Comparison of ENCODE assay signal across 18 mouse cellular contexts in genomic region chr10:117337946-117338345, GRCm38 (mm10). TPM values are rescaled to one million over a fixed set of nuclear protein-coding genes. Genes with fewer than 3 reads are reported as not detected.
A peak's percentile ranks its signal among the peaks of the same experiment; 100 is the strongest.
DNase-seq lines count a peak whose midpoint lies in the region; ATAC-seq and TF ChIP-seq lines count a peak whose summit lies in the region.
"Had no signal": no experiment of that assay in that cellular context is flagged by ENCODE, and none has a peak within 500 bp of the region (broad histone marks: within the 10 kb centered on the region; RNA-seq: fewer than 3 reads in every experiment).

No protein-coding gene starts in this region.

- CTCF ChIA-PET in Patski (lab: Charles Lee) = no interaction called here

- DNase-seq in layer of hippocampus, adult 2 months (ENCODE audit: low spot score in 2 of 2) = no peak
- no peak for DNase-seq in layer of hippocampus, postnatal 25 days (ENCODE audit: extremely low spot score in 1 of 2, low spot score in 1 of 2)
- peak; percentile 15 for DNase-seq in thymus, postnatal 0 days (ENCODE audit: low spot score)
- DNase-seq in thymus, postnatal 14 days = no peak
- no peak for DNase-seq in Patski (ENCODE audit: low read depth, low spot score)
- no peak for DNase-seq in left cerebral cortex, adult 8-10 months (ENCODE audit: low spot score in 2 of 2)
- no peak for DNase-seq in left cerebral cortex, adult 11 months (ENCODE audit: low spot score)
- DNase-seq: adrenal gland, postnatal 10 days; cerebellum, adult 9-11 months; embryo, embryonic 11 days; heart, postnatal 10 days; right cerebral cortex, postnatal 25 days; thymus, adult 2 months had no signal

- TF ChIP-seq CTCF in layer of hippocampus, adult 2 months (conservative IDR thresholded peaks at IDR 0.05) = peak; percentile 72
- TF ChIP-seq CTCF in Patski (IDR thresholded peaks at IDR 0.05) = peak; percentile 27

- in situ Hi-C loops in Patski (cut with MboI; ENCODE audit: low pct_unique_long_range_greater_than_20kb) = loop anchor here (25.0 kb wide), 1 partner anchor 276 kb away; the partner anchor contains the start of gene Cct2

- H3K27ac ChIP-seq in layer of hippocampus, adult 2 months = no peak overlapping the region
- H3K27ac ChIP-seq: forebrain, embryonic 12.5 days; hindbrain, embryonic 13.5 days; limb, embryonic 15.5 days had no signal

- no peak overlapping the region for H3K4me3 ChIP-seq in layer of hippocampus, adult 2 months
- H3K4me3 ChIP-seq: forebrain, embryonic 12.5 days; hindbrain, embryonic 13.5 days; limb, embryonic 15.5 days had no signal

- no peak for ATAC-seq in Patski

- no peaks in the 10 kb centered on the region for H3K27me3 ChIP-seq in Patski
- H3K27me3 ChIP-seq: forebrain, embryonic 12.5 days; hindbrain, embryonic 13.5 days; limb, embryonic 15.5 days had no signal

- POLR2A ChIA-PET in Patski (lab: Charles Lee) = no interaction called here

RNA-seq across cellular contexts. Expression of gene Cpsf6, which starts 41.9 kb away (rescaled TPM):
- total RNA-seq in layer of hippocampus, adult 2 months (2021) = 100 to 1,000 TPM; 111 to 116 TPM
- total RNA-seq in layer of hippocampus, postnatal 25 days (2021) = 100 to 1,000 TPM; 103 to 115 TPM
- polyA plus RNA-seq in thymus, postnatal 0 days (2015; fragmentation: Nextera tagmentation; extraction: Ambion mirVana) = 154 and 161 TPM in 2 replicates
- 75.0 TPM for polyA plus RNA-seq in Patski (2021)
- total RNA-seq in left cerebral cortex, adult 8-10 months (2022) = 100 to 1,000 TPM in 2 of 4 experiments, 10 to 100 TPM in 2; 86.2 to 103 (median 96.1) TPM

RNA-seq across cellular contexts. Expression of gene Lyz1, which starts 45.3 kb away (rescaled TPM):
- 1 to 10 TPM in 1 of 2 experiments, under 1 TPM in 1; 0.86 to 1.3 TPM for total RNA-seq in layer of hippocampus, adult 2 months (2021)
- total RNA-seq in layer of hippocampus, postnatal 25 days (2021) = 1 to 10 TPM in 1 of 2 experiments, under 1 TPM in 1; 0.80 to 1.2 TPM
- polyA plus RNA-seq in thymus, postnatal 0 days (2015; fragmentation: Nextera tagmentation; extraction: Ambion mirVana) = 10.6 and 11.3 TPM in 2 replicates
- polyA plus RNA-seq in Patski (2021) = 0.06 TPM
- total RNA-seq in left cerebral cortex, adult 8-10 months (2022) = 10 to 100 TPM in 2 of 4 experiments, 1 to 10 TPM in 2; 1.4 to 13.6 (median 6.2) TPM
- polyA plus RNA-seq: forebrain, embryonic 12.5 days; hindbrain, embryonic 13.5 days; kidney, embryonic 14.5 days; neural tube, embryonic 11.5 days had no signal

RNA-seq across cellular contexts. Expression of gene Lyz2, which starts 55.8 kb away (rescaled TPM):
- total RNA-seq in layer of hippocampus, adult 2 months (2021) = 10 to 100 TPM; 11.5 to 14.1 TPM
- 10 to 100 TPM; 11.9 to 13.3 TPM for total RNA-seq in layer of hippocampus, postnatal 25 days (2021)
- polyA plus RNA-seq in thymus, postnatal 0 days (2015; fragmentation: Nextera tagmentation; extraction: Ambion mirVana) = 102 and 114 TPM in 2 replicates
- 0.09 TPM for polyA plus RNA-seq in Patski (2021)
- total RNA-seq in left cerebral cortex, adult 8-10 months (2022) = 100 to 1,000 TPM in 2 of 4 experiments, 10 to 100 TPM in 2; 15.6 to 138 (median 65.3) TPM
